Mouse (Mus musculus): ENCODE results near the gene 1300017J02Rik. TPM values are rescaled to one million over a fixed set of nuclear protein-coding genes. Genes with fewer than 3 reads are reported as not detected.

The 1300017J02Rik gene
- total RNA-seq, 2 experiments from 2014 or later: 0.12 to 0.91 TPM

DNA sequence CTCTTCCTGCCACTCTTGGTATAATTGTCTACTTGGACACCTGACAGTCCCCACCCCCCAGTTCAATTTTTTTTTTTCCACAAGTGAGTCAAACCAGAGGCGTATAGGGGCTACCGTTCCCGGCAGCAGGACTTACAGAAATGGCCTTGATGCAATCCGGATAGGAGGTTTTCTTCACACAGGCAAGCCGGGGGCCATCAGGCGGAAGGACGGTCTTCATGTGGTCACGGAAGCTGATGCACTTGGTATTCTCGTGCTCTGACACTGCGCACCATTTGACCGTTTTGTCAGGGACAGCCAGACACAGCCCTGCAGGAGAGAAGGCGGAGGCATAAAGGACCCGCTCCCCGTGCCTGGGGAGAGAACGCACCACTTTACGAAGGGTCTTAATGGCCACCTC is 77.1 kb downstream of the 1300017J02Rik start:
- no peak for DNase-seq
- intact Hi-C loops (cut with DNase I; ENCODE audit: low total_unique reads): loop anchor here (5.0 kb wide), 1 partner anchor 75 kb away; no protein-coding TSS in a partner anchor

DNA sequence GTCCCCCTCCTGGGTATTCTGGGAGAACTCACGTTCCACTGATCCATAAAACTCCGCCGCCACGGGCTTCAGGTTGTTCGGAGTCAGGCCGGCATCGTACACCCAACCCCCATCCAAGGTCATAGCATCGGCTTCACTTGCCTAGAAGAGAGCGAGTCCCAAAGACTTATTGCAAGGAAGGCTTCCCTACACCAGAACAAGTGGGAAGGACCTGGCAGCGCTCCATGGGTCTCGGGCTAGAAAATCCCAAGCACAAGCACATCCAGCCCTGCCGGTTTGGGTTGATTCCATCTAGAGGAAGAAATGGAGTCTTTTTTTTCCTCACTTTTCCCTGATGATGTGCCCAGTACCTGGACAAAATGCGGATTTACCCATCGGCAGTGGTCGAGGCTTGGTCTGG is 78.1 kb downstream of the 1300017J02Rik start:
- intact Hi-C loops (cut with DNase I; ENCODE audit: low total_unique reads): loop anchor here (5.0 kb wide), 1 partner anchor 75 kb away; no protein-coding TSS in a partner anchor
- DNase-seq: no peak

DNA sequence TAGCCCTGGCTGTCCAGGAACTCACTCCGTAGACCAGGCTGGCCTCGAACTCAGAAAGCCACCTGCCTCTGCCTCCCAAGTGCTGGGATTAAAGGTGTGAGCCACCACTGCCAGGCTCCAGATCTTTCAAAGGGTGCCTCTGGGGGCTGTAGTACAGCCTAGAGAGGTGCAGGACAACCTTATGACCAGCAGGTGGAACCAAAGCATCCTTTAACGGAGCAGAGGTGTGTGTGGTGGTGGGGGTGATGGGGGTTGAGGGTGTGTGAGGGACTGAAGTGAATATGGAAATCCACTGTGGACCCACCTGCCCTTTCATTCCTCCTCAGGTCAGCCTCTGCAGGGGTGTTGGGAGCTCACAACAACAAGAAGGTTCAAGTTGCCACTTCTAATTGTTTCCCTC is 79.4 kb downstream of the 1300017J02Rik start:
- intact Hi-C loops (cut with DNase I; ENCODE audit: low total_unique reads): loop anchor here (5.0 kb wide), 1 partner anchor 77 kb away; no protein-coding TSS in a partner anchor
- no peak for DNase-seq

DNA sequence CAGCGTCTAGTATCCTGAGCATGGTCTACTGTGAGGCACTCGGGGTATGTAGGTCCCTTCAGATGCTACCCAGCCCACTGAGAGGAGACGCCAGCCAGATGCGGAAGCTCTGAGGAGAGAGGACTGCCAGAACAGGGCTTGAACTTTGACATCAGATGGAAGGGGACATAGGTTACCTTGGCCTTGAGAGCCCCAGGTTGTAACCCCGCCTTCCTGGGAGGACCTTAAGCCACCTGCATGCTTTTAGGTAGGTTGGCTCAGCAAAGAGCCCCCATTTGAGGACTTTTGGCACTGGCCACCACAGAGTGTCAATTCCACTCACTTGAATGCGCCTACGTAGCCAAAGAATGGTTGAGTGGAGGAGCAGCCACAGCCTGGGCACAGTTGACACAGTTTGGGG is 80.2 kb downstream of the 1300017J02Rik start:
- DNase-seq: no peak
- intact Hi-C loops (cut with DNase I; ENCODE audit: low total_unique reads): loop anchor here (5.0 kb wide), 1 partner anchor 78 kb away; no protein-coding TSS in a partner anchor

DNA sequence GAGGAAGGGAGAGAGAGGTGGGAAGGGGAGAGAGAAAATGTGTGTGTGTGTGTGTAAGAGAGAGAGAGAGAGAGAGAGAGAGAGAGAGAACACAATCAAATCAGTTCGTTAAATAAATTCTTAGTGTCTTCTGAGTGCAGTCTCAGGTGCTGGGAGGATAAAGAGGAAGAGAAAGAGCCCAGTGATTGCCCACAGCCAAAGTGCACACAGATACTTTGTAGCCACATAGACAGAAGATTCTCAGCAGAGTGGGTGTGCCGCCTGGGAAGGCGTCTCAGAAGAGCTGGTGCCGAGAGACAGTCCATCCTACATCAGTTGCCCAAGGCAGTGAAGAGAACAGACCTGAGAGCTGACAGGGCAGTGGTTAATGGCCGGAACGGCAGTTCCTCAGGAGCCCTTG is 90.6 kb downstream of the 1300017J02Rik start:
- intact Hi-C loops (cut with DNase I; ENCODE audit: low total_unique reads): no loop called here

DNA sequence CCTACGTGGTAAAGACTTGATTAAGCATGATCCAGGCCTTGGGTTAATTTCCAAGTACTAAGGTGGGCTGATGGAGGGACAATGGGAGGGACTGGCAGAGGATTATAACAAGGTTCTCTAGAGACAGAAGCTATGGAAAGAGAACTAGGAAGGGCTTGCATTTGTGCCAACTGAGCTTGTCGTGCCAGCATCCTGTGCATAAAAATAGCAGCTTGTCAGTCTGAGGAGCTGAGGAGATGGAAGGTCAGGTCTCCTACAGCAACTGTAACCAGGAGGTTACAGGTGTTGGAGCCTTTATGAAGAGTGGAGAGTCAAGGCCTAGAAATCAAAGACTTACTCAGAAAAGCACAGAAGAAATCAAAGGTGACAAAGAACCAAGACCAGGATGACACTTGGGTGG is 91.3 kb downstream of the 1300017J02Rik start:
- DNase-seq: no peak

More for the DNA sequence above, 90.6 kb downstream of the 1300017J02Rik start:
- no peak for DNase-seq

DNA sequence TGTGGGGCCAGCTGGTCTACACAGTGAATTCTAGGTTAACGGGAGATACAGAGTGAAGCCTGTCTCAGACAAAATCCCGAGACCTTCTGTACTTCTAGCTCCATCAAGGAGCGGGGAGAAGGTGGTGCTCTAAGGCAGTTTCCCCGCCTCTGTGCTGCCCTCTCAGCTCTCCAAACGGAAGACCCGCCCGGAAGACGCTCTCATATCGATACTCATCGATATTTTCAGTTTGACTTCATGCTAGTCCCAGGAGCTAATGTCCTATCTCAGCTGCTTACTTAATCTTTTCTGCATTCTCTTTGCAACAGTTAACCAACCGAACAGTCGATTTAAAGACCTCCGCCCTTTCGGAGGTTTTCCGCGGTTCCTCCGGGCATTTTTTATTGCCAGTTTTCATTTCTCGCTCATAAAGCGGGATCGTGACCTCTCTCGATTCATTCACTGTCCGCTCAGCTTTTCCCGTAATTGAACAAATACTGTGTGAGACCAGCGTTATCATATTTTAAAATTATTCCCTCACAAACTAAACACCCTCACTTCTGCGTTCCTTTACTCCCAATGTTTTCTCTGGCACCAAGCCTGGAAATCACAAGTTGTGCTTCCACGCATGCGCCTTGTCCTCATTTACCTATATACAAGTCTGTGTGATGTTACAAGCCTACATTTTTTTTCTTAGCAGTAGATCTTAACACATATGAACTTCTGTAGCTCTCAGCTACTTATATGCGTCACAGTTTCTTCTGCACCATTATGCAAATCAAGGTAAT is 92.0 kb downstream of the 1300017J02Rik start:
- no peak for DNase-seq
- intact Hi-C loops (cut with DNase I; ENCODE audit: low total_unique reads): no loop called here

More for the DNA sequence above, 91.3 kb downstream of the 1300017J02Rik start:
- intact Hi-C loops (cut with DNase I; ENCODE audit: low total_unique reads): no loop called here

DNA sequence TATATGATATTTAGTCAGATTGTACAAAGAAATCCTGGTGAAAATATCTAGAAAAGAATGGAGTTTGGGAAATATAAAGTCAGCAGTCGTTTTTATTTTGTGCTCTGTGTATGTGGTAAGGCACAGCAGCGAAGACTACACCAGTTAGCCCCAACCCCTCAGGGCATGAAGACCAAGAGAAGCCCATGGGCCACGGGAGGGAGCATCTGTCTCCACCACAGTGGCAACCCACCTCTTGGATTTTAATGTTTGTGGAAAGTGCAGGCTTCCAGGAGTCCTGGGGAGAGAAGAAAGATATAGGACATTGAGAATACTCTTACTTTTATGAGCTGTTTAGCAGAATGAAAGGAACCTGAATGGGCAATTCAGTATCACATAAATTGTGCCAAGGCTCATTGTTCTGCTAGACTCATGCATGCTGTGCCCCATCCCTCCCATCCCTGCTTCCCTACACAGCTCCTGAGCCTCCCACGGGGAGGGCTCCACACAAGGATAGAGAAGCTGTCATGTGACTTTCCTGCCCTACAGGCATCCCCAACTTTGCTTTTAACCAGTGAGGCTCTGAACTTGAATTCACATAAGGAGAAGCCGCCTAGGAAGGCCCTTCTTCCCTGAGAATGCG is 96.0 kb downstream of the 1300017J02Rik start:
- intact Hi-C loops (cut with DNase I; ENCODE audit: low total_unique reads): loop anchor here (2.0 kb wide), 1 partner anchor 94 kb away; no protein-coding TSS in a partner anchor
- no peak for DNase-seq

DNA sequence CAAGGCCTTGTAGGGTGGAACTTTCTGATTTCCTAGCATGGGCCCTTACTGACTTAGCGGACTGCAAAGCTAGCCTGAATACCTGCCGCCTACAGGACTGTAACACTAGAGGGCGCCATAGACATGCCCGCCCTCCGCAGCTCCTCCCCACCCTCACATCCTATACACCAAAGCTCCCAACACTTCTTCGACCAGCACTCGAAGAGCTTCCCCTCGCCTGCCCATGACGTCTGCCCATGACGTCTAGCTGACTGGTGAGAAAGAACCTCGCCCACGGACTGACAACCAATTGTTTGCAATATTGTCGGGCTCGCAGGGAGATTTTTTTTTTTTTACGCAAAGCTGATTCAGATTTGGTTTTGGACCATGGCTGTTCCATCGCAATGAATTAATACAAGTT is 97.0 kb downstream of the 1300017J02Rik start:
- peak; percentile 58 for DNase-seq
- intact Hi-C loops (cut with DNase I; ENCODE audit: low total_unique reads): loop anchor here (2.0 kb wide), 1 partner anchor 95 kb away; no protein-coding TSS in a partner anchor

DNA sequence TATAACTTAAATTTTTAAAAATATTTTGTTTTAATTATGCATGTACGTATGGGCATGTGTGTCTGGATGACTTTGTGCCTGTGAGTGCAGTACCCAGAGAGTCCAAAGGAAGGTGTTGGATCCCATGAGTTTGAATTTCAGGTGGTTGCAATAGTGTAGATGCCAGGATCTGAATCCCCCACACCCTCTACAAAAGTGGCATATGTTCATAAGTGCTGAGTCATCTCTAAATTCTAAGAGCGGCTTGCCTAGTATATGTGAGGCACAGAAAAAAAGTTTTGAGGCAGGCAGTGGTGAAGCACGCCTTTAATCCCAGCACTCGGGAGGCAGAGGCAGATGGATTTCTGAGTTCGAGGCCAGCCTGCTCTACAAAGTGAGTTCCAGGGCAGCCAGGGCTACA is 99.1 kb downstream of the 1300017J02Rik start:
- no peak for DNase-seq
- intact Hi-C loops (cut with DNase I; ENCODE audit: low total_unique reads): no loop called here

DNA sequence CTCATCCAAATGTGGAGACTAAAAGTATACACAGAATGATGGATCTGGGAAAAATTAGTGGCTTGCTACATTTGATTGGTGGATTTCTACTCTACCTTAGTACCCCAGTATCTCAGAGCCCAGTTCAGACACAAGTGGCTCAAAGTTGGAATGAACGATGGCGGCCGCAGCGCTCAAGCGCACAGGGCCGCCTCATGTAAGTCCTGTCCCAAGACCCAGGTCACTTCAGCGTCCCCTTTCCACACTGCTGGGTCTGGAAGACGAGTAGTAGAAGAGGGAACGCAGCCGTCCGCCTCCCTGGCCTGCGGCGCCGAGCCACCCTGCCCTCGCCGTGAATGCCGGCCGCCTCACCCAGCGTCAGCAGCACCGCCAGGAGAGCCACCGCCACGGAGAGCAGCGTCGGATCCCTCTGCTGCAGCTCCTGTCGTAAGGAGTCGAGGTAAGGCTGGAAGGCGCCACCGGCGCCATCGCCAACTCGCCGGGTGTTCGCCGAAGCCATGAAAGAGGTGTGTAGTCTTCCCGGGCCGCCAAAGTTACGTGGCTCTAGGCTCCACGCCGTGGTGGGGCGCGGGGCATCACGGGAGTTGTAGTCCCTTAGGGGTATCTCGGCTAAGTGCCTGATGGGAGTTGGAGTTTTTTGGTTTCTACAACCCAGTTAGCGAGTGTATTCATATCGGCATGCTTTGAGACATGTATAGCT is 103.2 kb downstream of the 1300017J02Rik start, which contains the start of gene Srprb:
Gene Srprb (minus strand): TSS at position 577 of the 700 bp plus-strand sequence.
- intact Hi-C loops (cut with DNase I; ENCODE audit: low total_unique reads): no loop called here
- peak; percentile 94 for DNase-seq

Other genes starting within 250 kb of the 1300017J02Rik start
- under 1 TPM; 0.78 to 0.96 TPM for gene Rab6b, start 193.3 kb downstream of the 1300017J02Rik start, total RNA-seq (2021)
- 10 to 100 TPM; 13.8 to 16.6 TPM for gene Srprb, start 102.9 kb downstream of the 1300017J02Rik start, total RNA-seq (2021)
- gene Gm20425, start 74.8 kb downstream of the 1300017J02Rik start, total RNA-seq (2021): 1 to 10 TPM; 2.8 to 3.2 TPM
- 10 to 100 TPM in 1 of 2 experiments, 1 to 10 TPM in 1; 6.1 to 10.4 TPM for gene Trf, start 74.6 kb downstream of the 1300017J02Rik start, total RNA-seq (2021)
- 10 to 100 TPM in 1 of 2 experiments, 1 to 10 TPM in 1; 8.6 to 10.0 TPM for gene Topbp1, start 133 bp upstream of the 1300017J02Rik start, total RNA-seq (2021)
- gene Cdv3, start 60.8 kb upstream of the 1300017J02Rik start, total RNA-seq (2021): 100 to 1,000 TPM; 105 to 121 TPM
- gene Bfsp2, start 175.3 kb upstream of the 1300017J02Rik start, total RNA-seq (2021): under 1 TPM; 0.37 to 0.42 TPM

Measured in gastrocnemius, postnatal 14 days (tissue).